Mouse (Mus musculus) thymus, adult 2 months (tissue): ENCODE measurements around the gene Rspo1. TPM values are rescaled to one million over a fixed set of nuclear protein-coding genes. Genes with fewer than 3 reads are reported as not detected.

Source experiments
- DNase-seq: peaks from one replicate; pipeline ENCODE4 v3.0.0; 2021
- H3K27ac ChIP-seq: fragments of 200-500 bp; 2 replicates; pipeline ENCODE4 v1.5.1; 2012; ENCODE audit warnings: low read length, control low read depth; ENCODE audit not compliant: control insufficient read depth, insufficient read depth
- H3K27me3 ChIP-seq: fragments of 200-500 bp; 2 replicates; pipeline ENCODE4 v1.6.1; 2012; ENCODE audit warnings: mild to moderate bottlenecking, low read length, moderate library complexity, mixed read lengths; ENCODE audit not compliant: control insufficient read depth, insufficient read depth
- H3K36me3 ChIP-seq: fragments of 200-500 bp; 2 replicates; pipeline ENCODE4 v1.6.1; 2012; ENCODE audit warnings: mild to moderate bottlenecking, low read length, moderate library complexity; ENCODE audit not compliant: control insufficient read depth, insufficient read depth
- H3K4me1 ChIP-seq: fragments of 200-500 bp; replicated peaks from 2 replicates; pipeline ENCODE4 v1.6.1; 2012; ENCODE audit warnings: low read length; ENCODE audit not compliant: control insufficient read depth, insufficient read depth
- H3K4me3 ChIP-seq: fragments of 200-500 bp; 2 replicates; pipeline ENCODE4 v1.5.1; 2012; ENCODE audit warnings: mild to moderate bottlenecking, low read length, control low read depth, moderate library complexity; ENCODE audit not compliant: control insufficient read depth, insufficient read depth
- CTCF ChIP-seq: fragments of 200-500 bp; IDR thresholded peaks from 2 replicates; pipeline ENCODE4 v1.5.1; 2012; ENCODE audit warnings: mild to moderate bottlenecking, control low read depth, low read length, moderate library complexity, borderline replicate concordance; ENCODE audit not compliant: control insufficient read depth, poor library complexity, insufficient read depth; ENCODE audit errors: extremely low read depth
- POLR2A ChIP-seq: fragments of 200-500 bp; IDR thresholded peaks from 2 replicates; pipeline ENCODE4 v1.6.1; 2012; ENCODE audit warnings: mild to moderate bottlenecking, low read length, control low read depth, moderate library complexity; ENCODE audit not compliant: control insufficient read depth, poor library complexity, insufficient read depth; ENCODE audit errors: extremely low read depth
- WGBS: fragments of 180-500 bp; shearing (Covaris S2); methylation state at CpG from one replicate; pipeline ENCODE4 v1.1.7; 2018; 5-methylcytosine and 5-hydroxymethylcytosine counted together
- polyA plus RNA-seq: library from polyadenylated mRNA; depleted of rRNA; stranded (reverse); fragments of >200 nt; gene quantifications from 2 replicates; pipeline ENCODE4 v1.2.3, GENCODE M21; 2012

Gene Rspo1
- polyA plus RNA-seq, 1 experiment, result 2.3 TPM

GRCm38 (mm10) chr4:124997479-124998147 lies 11.4 kb downstream of the Rspo1 start:
- Histone ChIP-seq H3K27me3 (no peaks in the 10 kb centered on the region; the same call in 1 of the 2 replicates), H3K4me1 (no peaks in the 10 kb centered on the region), H3K4me3 (no peak overlapping the region), H3K36me3 (no peaks in the 10 kb centered on the region), H3K27ac (no peak overlapping the region)
- TF ChIP-seq POLR2A, result no peak
- TF ChIP-seq CTCF, result no peak
- DNase-seq, result no peak
- 84% methylated on average over 10 of the region's 10 CpGs for WGBS

- no peak overlapping the region for H3K4me3 ChIP-seq
- 88% methylated on average over 3 of the region's 3 CpGs for WGBS
- no peaks in the 10 kb centered on the region for H3K4me1 ChIP-seq
- no peak for DNase-seq
- TF ChIP-seq CTCF (no peak), POLR2A (no peak)
- H3K27me3 ChIP-seq, result no peaks in the 10 kb centered on the region; the same call in 1 of the 2 replicates
- H3K27ac ChIP-seq, result no peak overlapping the region
- H3K36me3 ChIP-seq, result no peaks in the 10 kb centered on the region
Observed at GRCm38 (mm10) chr4:124999548-124999947, 13.3 kb downstream of the Rspo1 start.

- no peak for DNase-seq
- H3K27ac ChIP-seq, result no peak overlapping the region
- H3K4me3 ChIP-seq, result no peak overlapping the region
- no peak for TF ChIP-seq POLR2A
- TF ChIP-seq CTCF, result no peak
- WGBS, result 74% methylated on average over 8 of the region's 8 CpGs
- peaks cover 12% of the 10 kb centered on the region for H3K4me1 ChIP-seq
- no peaks in the 10 kb centered on the region; the same call in 1 of the 2 replicates for H3K27me3 ChIP-seq
- no peaks in the 10 kb centered on the region for H3K36me3 ChIP-seq
Observed at GRCm38 (mm10) chr4:125002978-125003377, 16.7 kb downstream of the Rspo1 start.

- WGBS, result 69% methylated on average over 12 of the region's 12 CpGs
- Histone ChIP-seq H3K4me1 (peaks cover 12% of the 10 kb centered on the region), H3K27me3 (no peaks in the 10 kb centered on the region), H3K36me3 (no peaks in the 10 kb centered on the region), H3K4me3 (no peak overlapping the region), H3K27ac (0 out of 2 replicates have a peak overlapping the region, but pooled peaks have one; percentile 21)
- TF ChIP-seq CTCF (no peak), POLR2A (no peak)
- no peak for DNase-seq
Observed at GRCm38 (mm10) chr4:125004886-125005285, 18.7 kb downstream of the Rspo1 start.

GRCm38 (mm10) chr4:125007460-125007859 lies 21.2 kb downstream of the Rspo1 start:
- WGBS, result 42% methylated on average over 15 of the region's 15 CpGs
- peaks cover 12% of the 10 kb centered on the region for H3K4me1 ChIP-seq
- no peak overlapping the region for H3K4me3 ChIP-seq
- no peaks in the 10 kb centered on the region for H3K36me3 ChIP-seq
- H3K27me3 ChIP-seq, result no peaks in the 10 kb centered on the region
- no peak for TF ChIP-seq POLR2A
- no peak for TF ChIP-seq CTCF
- no peak for DNase-seq
- H3K27ac ChIP-seq, result no peak overlapping the region

- Histone ChIP-seq H3K36me3 (no peaks in the 10 kb centered on the region), H3K27me3 (no peaks in the 10 kb centered on the region), H3K4me1 (peaks cover 12% of the 10 kb centered on the region), H3K27ac (no peak overlapping the region), H3K4me3 (no peak overlapping the region)
- 80% methylated on average over 6 of the region's 6 CpGs for WGBS
- TF ChIP-seq POLR2A (no peak), CTCF (no peak)
- DNase-seq, result no peak
Observed at GRCm38 (mm10) chr4:125008220-125008619, 22.0 kb downstream of the Rspo1 start.
